Mouse (Mus musculus): ENCODE data around the gene Rrnad1. TPM values are rescaled to one million over a fixed set of nuclear protein-coding genes. Genes with fewer than 3 reads are reported as not detected.

Gene Rrnad1
- polyA plus RNA-seq, 1 experiment from 2014 or later: 19.9 TPM

DNA sequence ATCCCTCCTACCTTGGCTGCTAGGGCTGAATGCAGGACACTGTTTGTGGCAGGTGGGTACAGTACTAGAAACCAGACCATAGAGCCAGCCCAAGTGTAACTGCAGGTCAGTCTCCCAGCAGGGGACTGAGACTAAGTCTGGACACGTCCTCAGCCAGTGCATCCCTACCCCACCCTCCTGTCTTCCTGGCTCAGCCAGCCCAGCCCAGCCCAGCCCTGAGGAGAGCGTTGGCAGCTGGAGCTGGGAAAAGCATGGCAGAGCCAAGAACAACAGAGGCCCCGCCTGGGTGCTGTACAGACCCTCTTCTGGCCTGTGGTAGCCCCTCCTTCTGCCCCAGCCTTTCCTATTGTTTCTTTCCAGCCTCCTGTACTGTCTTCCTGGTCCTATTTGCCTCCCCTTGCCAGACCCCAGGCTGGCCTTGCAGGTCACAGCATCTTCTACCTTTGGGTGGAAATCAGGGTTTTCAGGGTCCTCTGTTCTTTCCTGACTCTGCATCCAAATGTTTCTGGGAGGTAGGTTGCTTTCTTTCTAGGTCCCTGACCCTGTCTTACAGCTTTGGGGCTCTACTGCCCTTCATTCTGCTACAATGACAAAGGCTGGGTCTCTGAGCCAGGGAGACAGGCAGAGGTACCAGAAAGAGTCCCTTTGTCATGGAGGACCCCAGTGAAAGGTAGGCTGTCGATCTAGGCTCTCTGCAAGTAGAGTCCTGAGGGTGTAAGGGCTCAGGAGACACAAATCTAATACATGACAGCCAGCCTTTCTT lies 14.5 kb upstream of the Rrnad1 start:
- H3K4me2 ChIP-seq (replicated peaks; ENCODE audit: low read depth, low read length): no peak overlapping the region
- H3K4me1 ChIP-seq (ENCODE audit: insufficient read depth, low read length): peaks cover 53% of the 10 kb centered on the region
- H3K9ac ChIP-seq (replicated peaks; ENCODE audit: low read length): 0 out of 2 replicates have a peak overlapping the region, but pooled peaks have one; percentile 1
- peak; percentile 58 for ATAC-seq (ENCODE audit: low FRiP score, low TSS enrichment)
- 22% methylated on average over 4 of the region's 4 CpGs for WGBS
- no peak overlapping the region for H3K27ac ChIP-seq (ENCODE audit: low read length)
- H3K9me3 ChIP-seq (ENCODE audit: low read length): no peaks in the 10 kb centered on the region
- 0 out of 2 replicates have a peak, but pooled peaks cover 3% of the 10 kb centered on the region for H3K27me3 ChIP-seq (ENCODE audit: insufficient read depth, low read length)
- H3K36me3 ChIP-seq (ENCODE audit: insufficient read depth, low read length): peaks cover 24% of the 10 kb centered on the region
- no peak overlapping the region for H3K4me3 ChIP-seq (ENCODE audit: low read length)

DNA sequence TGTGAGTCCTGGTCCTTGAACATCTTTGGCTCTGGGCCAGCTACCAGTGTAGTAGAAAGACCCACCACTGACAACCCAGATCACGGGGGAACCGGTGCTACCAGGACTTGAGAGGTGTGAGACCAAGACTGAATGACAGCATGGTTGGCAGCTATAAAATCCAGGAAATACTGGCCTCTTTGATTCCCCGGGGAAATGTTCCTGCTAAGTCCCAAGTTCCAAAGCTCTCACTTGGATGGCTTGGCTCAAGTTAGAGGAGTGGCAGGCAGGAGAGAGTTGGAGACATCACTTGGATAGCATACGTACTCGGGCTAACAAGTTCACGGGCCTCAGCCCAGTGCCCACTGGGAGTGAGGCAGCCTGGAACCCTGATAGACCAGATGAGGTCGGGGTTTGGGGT lies 13.1 kb upstream of the Rrnad1 start:
- Histone ChIP-seq H3K4me3 (ENCODE audit: low read length) (no peak overlapping the region), H3K27ac (ENCODE audit: low read length) (no peak overlapping the region), H3K27me3 (ENCODE audit: insufficient read depth, low read length) (no peaks in the 10 kb centered on the region), H3K9me3 (ENCODE audit: low read length) (no peaks in the 10 kb centered on the region), H3K36me3 (ENCODE audit: insufficient read depth, low read length) (peaks cover 38% of the 10 kb centered on the region), H3K4me1 (ENCODE audit: insufficient read depth, low read length) (peaks cover 39% of the 10 kb centered on the region), H3K9ac (replicated peaks; ENCODE audit: low read length) (no peak overlapping the region), H3K4me2 (replicated peaks; ENCODE audit: low read depth, low read length) (no peak overlapping the region)
- no peak for ATAC-seq (ENCODE audit: low FRiP score, low TSS enrichment)
- 58% methylated on average over 7 of the region's 7 CpGs for WGBS

DNA sequence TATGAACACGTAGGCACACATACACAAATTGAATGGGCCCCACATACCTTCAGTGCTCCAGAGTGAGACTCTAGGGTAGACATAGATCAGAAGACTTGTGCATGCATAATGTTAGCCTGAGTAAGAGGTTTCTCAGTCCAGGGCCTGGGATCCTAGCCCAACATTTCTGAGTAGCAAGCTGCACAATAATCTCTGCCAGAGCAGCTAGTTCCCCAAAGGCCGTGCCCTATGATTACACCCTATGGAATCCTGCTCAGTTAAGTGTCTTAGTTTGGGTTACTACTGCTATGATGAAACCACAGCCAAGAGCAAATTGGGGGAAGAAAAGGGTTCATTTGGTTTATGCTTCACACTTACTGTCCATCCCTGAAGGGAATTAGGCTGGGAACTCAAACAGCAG lies 12.0 kb upstream of the Rrnad1 start:
- Histone ChIP-seq H3K27ac (ENCODE audit: low read length) (no peak overlapping the region), H3K9me3 (ENCODE audit: low read length) (no peaks in the 10 kb centered on the region), H3K9ac (replicated peaks; ENCODE audit: low read length) (no peak overlapping the region), H3K36me3 (ENCODE audit: insufficient read depth, low read length) (peaks cover 48% of the 10 kb centered on the region), H3K27me3 (ENCODE audit: insufficient read depth, low read length) (no peaks in the 10 kb centered on the region), H3K4me3 (ENCODE audit: low read length) (no peak overlapping the region), H3K4me2 (replicated peaks; ENCODE audit: low read depth, low read length) (no peak overlapping the region), H3K4me1 (ENCODE audit: insufficient read depth, low read length) (peaks cover 28% of the 10 kb centered on the region)
- ATAC-seq (ENCODE audit: low FRiP score, low TSS enrichment): no peak
- WGBS: 85% methylated on average over 2 of the region's 2 CpGs

DNA sequence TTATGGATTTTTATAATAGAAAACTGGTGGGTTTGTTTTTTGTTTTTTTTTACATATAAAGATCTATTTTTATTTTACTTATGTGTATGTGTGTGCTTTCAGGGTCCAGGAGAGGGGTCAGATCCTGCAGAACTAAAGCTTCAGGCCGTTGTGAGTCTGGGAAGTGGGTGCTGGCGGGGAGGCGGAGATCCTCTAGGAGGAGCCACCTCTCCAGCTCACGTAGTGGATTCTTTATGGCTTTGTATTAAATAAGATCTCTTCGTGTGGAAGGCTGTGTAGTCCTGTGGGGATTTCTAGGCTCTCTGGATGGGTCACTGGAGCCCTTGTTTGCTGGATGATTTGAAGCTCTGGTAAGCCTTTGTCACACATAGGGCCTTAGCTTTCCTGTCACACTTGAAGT lies 10.1 kb upstream of the Rrnad1 start:
- peaks cover 55% of the 10 kb centered on the region for H3K36me3 ChIP-seq (ENCODE audit: insufficient read depth, low read length)
- WGBS: 68% methylated on average over 5 of the region's 5 CpGs
- ATAC-seq (ENCODE audit: low FRiP score, low TSS enrichment): no peak
- H3K4me3 ChIP-seq (ENCODE audit: low read length): no peak overlapping the region
- no peak overlapping the region for H3K9ac ChIP-seq (replicated peaks; ENCODE audit: low read length)
- no peak overlapping the region for H3K27ac ChIP-seq (ENCODE audit: low read length)
- H3K27me3 ChIP-seq (ENCODE audit: insufficient read depth, low read length): no peaks in the 10 kb centered on the region
- H3K4me2 ChIP-seq (replicated peaks; ENCODE audit: low read depth, low read length): no peak overlapping the region
- peaks cover 17% of the 10 kb centered on the region for H3K4me1 ChIP-seq (ENCODE audit: insufficient read depth, low read length)
- no peaks in the 10 kb centered on the region for H3K9me3 ChIP-seq (ENCODE audit: low read length)

DNA sequence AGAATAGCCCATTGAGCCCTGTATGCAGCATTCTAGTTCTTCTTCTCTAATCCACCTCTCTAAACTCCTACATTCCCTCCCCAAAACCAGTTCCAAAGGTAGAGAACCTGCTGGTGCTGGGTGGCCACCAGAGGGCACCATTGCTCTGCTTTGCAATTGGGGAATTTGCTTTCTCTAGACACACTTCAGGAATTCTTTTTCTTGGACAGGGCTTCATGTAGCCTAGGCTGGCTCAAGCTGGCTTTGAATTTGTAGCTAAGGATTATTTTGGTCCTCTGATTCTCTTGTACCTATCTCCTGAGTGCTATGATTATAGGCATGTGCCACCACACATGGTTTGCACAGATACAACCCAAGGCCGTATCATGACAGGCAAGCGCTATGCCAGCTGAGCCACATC lies 5.3 kb upstream of the Rrnad1 start:
- Histone ChIP-seq H3K4me1 (ENCODE audit: insufficient read depth, low read length) (peaks cover 26% of the 10 kb centered on the region), H3K9me3 (ENCODE audit: low read length) (no peaks in the 10 kb centered on the region), H3K27ac (ENCODE audit: low read length) (no peak overlapping the region), H3K36me3 (ENCODE audit: insufficient read depth, low read length) (peaks cover 57% of the 10 kb centered on the region), H3K4me3 (ENCODE audit: low read length) (no peak overlapping the region), H3K27me3 (ENCODE audit: insufficient read depth, low read length) (no peaks in the 10 kb centered on the region), H3K4me2 (replicated peaks; ENCODE audit: low read depth, low read length) (no peak overlapping the region), H3K9ac (replicated peaks; ENCODE audit: low read length) (0 out of 2 replicates have a peak overlapping the region, but pooled peaks have one; percentile 10)
- 98% methylated on average over 2 of the region's 2 CpGs for WGBS
- peak; percentile 40 for ATAC-seq (ENCODE audit: low FRiP score, low TSS enrichment)

DNA sequence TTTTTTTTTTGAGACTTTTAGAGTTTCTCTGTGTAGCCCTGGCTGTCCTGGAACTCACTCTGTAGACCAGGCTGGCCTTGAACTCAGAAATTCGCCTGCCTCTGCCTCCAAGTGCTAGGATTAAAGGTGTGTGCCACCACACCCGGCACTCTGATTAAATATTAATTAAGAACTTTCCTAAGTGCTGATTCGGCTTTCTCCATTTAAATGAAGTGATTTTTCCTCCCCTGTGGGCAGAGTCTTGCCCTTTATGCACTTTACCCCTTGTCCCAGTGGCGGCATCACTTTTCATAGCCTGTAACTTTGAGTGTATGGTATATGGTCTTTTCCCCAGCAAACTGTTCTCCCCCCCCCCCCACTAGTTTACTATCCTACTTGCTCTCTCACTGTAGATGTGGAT lies 4.7 kb upstream of the Rrnad1 start:
- peaks cover 26% of the 10 kb centered on the region for H3K4me1 ChIP-seq (ENCODE audit: insufficient read depth, low read length)
- no peak for ATAC-seq (ENCODE audit: low FRiP score, low TSS enrichment)
- H3K9me3 ChIP-seq (ENCODE audit: low read length): no peaks in the 10 kb centered on the region
- H3K36me3 ChIP-seq (ENCODE audit: insufficient read depth, low read length): peaks cover 54% of the 10 kb centered on the region
- H3K27ac ChIP-seq (ENCODE audit: low read length): no peak overlapping the region
- no peak overlapping the region for H3K9ac ChIP-seq (replicated peaks; ENCODE audit: low read length)
- no peak overlapping the region for H3K4me3 ChIP-seq (ENCODE audit: low read length)
- WGBS: 73% methylated on average over 4 of the region's 4 CpGs
- H3K4me2 ChIP-seq (replicated peaks; ENCODE audit: low read depth, low read length): no peak overlapping the region
- H3K27me3 ChIP-seq (ENCODE audit: insufficient read depth, low read length): no peaks in the 10 kb centered on the region

DNA sequence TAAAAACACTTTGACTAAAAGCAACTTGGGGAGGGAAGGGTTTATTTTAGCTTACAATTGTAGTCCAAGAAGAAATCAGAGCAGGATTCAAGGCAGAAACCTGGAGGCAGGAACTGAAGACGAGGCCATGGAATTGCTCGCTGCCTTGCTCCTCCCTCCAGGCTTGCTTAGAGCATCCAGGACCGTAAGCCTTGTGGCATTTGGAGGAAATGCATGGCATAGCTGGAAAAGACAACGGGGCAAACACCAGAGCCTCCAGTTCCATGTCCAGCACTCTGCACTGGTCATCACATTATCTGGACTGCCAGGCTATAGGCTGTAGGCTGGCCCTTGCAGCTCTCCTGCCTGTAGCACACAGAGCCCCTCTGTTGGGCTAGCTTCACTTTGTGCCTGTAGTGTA lies 4.0 kb upstream of the Rrnad1 start:
- ATAC-seq (ENCODE audit: low FRiP score, low TSS enrichment): no peak
- Histone ChIP-seq H3K27me3 (ENCODE audit: insufficient read depth, low read length) (no peaks in the 10 kb centered on the region), H3K4me1 (ENCODE audit: insufficient read depth, low read length) (peaks cover 26% of the 10 kb centered on the region), H3K4me3 (ENCODE audit: low read length) (no peak overlapping the region), H3K4me2 (replicated peaks; ENCODE audit: low read depth, low read length) (no peak overlapping the region), H3K9ac (replicated peaks; ENCODE audit: low read length) (no peak overlapping the region), H3K27ac (ENCODE audit: low read length) (no peak overlapping the region), H3K36me3 (ENCODE audit: insufficient read depth, low read length) (peaks cover 47% of the 10 kb centered on the region), H3K9me3 (ENCODE audit: low read length) (no peaks in the 10 kb centered on the region)
- 69% methylated on average over 4 of the region's 4 CpGs for WGBS

DNA sequence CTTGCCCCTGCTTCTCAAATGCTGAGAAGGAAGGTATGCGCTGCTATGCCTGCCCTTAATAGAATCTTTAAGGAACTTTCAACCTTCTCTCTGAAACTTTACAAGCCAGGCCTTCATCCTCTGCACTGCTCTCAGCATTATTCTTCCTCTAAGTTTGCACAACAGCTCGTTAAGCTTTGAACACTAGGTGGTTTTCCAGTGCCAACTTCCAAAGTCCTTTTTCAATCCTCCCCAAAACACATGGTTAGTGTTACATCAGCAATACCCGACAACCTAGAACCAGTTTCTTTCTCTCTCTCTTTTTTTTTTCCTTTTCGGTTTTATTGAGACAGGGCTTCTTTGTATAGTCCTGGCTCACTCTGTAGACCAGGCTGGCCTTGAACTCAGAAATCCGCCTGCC lies 3.5 kb upstream of the Rrnad1 start:
- H3K9me3 ChIP-seq (ENCODE audit: low read length): no peaks in the 10 kb centered on the region
- H3K27me3 ChIP-seq (ENCODE audit: insufficient read depth, low read length): no peaks in the 10 kb centered on the region
- no peak for ATAC-seq (ENCODE audit: low FRiP score, low TSS enrichment)
- H3K4me2 ChIP-seq (replicated peaks; ENCODE audit: low read depth, low read length): no peak overlapping the region
- H3K27ac ChIP-seq (ENCODE audit: low read length): no peak overlapping the region
- WGBS: 82% methylated on average over 5 of the region's 5 CpGs
- no peak overlapping the region for H3K4me3 ChIP-seq (ENCODE audit: low read length)
- peaks cover 30% of the 10 kb centered on the region for H3K4me1 ChIP-seq (ENCODE audit: insufficient read depth, low read length)
- H3K9ac ChIP-seq (replicated peaks; ENCODE audit: low read length): no peak overlapping the region
- peaks cover 43% of the 10 kb centered on the region for H3K36me3 ChIP-seq (ENCODE audit: insufficient read depth, low read length)

DNA sequence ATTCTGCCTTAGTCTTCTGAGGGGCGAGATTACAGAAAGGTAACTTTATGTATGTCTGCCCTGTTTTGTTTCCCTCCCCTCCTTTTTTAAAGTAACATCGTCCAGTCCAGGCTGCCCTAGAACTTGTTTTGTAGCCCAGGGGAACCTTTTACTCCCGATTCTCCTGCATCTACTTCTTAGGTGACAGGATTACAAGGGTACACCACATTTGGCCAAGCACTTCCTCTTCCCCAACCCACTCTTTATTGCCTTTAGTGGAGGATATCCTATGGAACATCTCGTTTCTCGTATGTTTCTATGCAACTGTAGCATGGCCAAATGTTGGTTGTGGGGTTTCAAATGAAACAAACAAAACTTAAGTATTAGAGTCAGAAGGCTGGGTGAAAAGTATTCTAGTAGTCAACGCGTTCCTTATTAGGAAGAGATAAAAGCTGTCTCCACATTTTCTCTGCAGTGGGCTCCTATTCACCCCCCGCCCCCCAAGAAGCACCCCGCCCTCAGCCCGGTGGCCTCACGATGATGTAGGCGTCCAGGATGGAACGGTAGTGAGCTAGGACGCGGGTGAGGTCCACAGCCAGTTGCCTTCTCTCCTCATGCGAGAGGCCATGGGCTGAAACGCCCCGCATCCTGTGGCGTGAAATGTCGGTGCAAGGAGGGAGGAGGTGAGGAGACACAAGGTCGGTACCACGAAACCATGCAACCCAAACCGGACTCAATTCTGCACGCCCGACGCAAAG lies 1.0 kb downstream of the Rrnad1 start:
- 4% methylated on average over 26 of the region's 26 CpGs for WGBS
- H3K27ac ChIP-seq (ENCODE audit: low read length): peak overlapping the region; percentile 75
- H3K27me3 ChIP-seq (ENCODE audit: insufficient read depth, low read length): no peaks in the 10 kb centered on the region
- H3K4me3 ChIP-seq (ENCODE audit: low read length): peak overlapping the region; percentile 94
- H3K4me1 ChIP-seq (ENCODE audit: insufficient read depth, low read length): peaks cover 22% of the 10 kb centered on the region
- H3K4me2 ChIP-seq (replicated peaks; ENCODE audit: low read depth, low read length): peak overlapping the region; percentile 86
- peak; percentile 47; the same call in 1 of the 2 replicates for ATAC-seq (ENCODE audit: low FRiP score, low TSS enrichment)
- peak overlapping the region; percentile 84 for H3K9ac ChIP-seq (replicated peaks; ENCODE audit: low read length)
- no peaks in the 10 kb centered on the region for H3K9me3 ChIP-seq (ENCODE audit: low read length)
- peaks cover 40% of the 10 kb centered on the region for H3K36me3 ChIP-seq (ENCODE audit: insufficient read depth, low read length)

DNA sequence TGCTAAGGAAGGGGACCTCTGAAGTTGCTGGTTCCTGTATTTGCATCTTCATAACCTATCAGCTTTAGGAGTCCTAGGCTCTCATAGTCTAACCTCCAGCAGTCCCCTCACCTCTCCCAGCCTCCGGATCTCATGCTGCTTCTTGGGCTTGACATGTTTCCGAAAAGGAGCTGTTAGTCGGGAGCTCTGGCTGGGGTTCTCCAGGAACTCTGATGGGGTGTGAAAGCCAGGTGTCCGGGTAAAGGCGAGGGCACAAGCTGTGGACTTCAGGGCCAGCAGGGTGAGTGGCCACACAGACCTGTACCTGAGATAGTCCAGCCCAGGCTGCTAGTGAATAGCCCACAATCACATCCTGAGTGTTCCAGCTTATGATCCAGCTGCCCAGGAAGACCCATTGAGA lies 3.1 kb downstream of the Rrnad1 start:
- Histone ChIP-seq H3K36me3 (ENCODE audit: insufficient read depth, low read length) (peaks cover 51% of the 10 kb centered on the region), H3K27ac (ENCODE audit: low read length) (no peak overlapping the region), H3K9me3 (ENCODE audit: low read length) (no peaks in the 10 kb centered on the region), H3K9ac (replicated peaks; ENCODE audit: low read length) (no peak overlapping the region), H3K4me3 (ENCODE audit: low read length) (no peak overlapping the region), H3K4me2 (replicated peaks; ENCODE audit: low read depth, low read length) (no peak overlapping the region), H3K4me1 (ENCODE audit: insufficient read depth, low read length) (peaks cover 22% of the 10 kb centered on the region), H3K27me3 (ENCODE audit: insufficient read depth, low read length) (no peaks in the 10 kb centered on the region)
- 91% methylated on average over 5 of the region's 5 CpGs for WGBS
- ATAC-seq (ENCODE audit: low FRiP score, low TSS enrichment): no peak
